Mouse (Mus musculus) C2C12 (cell line): ENCODE data around the gene Tyw1. TPM values are rescaled to one million over a fixed set of nuclear protein-coding genes. Genes with fewer than 3 reads are reported as not detected.

Source experiments
- H3K27me3 ChIP-seq: one replicate; pipeline ENCODE4 v1.6.1; 2011; ENCODE audit not compliant: control insufficient read depth, insufficient read depth, insufficient read length
- H3K36me3 ChIP-seq: one replicate; pipeline ENCODE4 v1.6.1; 2011; ENCODE audit not compliant: control insufficient read depth, insufficient read depth
- H3K4me3 ChIP-seq: one replicate; pipeline ENCODE4 v1.5.1; 2011; ENCODE audit warnings: mild to moderate bottlenecking, control low read depth; ENCODE audit not compliant: poor library complexity, insufficient read depth, severe bottlenecking
- H3K79me2 ChIP-seq: one replicate; pipeline ENCODE4 v1.6.1; 2011; ENCODE audit not compliant: control insufficient read depth, insufficient read depth
- H3K79me3 ChIP-seq: one replicate; pipeline ENCODE4 v1.6.1; 2011; ENCODE audit warnings: low read depth, control low read depth
- H3ac ChIP-seq: one replicate; pipeline ENCODE3; 2011; ENCODE audit warnings: low read depth; ENCODE audit not compliant: control insufficient read depth, insufficient read length
- CEBPB ChIP-seq: IDR thresholded peaks from one replicate; pipeline ENCODE4 v1.6.1; 2011; ENCODE audit warnings: low read depth, mild to moderate bottlenecking, control low read depth, moderate library complexity
- CTCF ChIP-seq: IDR thresholded peaks from one replicate; pipeline ENCODE4 v1.5.1; 2011; ENCODE audit not compliant: control insufficient read depth, insufficient read depth, insufficient read length
- FOSL1 ChIP-seq: IDR thresholded peaks from one replicate; pipeline ENCODE4 v1.8.0; 2011; ENCODE audit warnings: mild to moderate bottlenecking, low read length; ENCODE audit not compliant: poor library complexity, insufficient read depth, severe bottlenecking
- MAX ChIP-seq: IDR thresholded peaks from one replicate; pipeline ENCODE4 v1.6.1; 2011; ENCODE audit warnings: mild to moderate bottlenecking, control low read depth
- MYOD1 ChIP-seq: IDR thresholded peaks from one replicate; pipeline ENCODE4 v1.6.1; 2011; ENCODE audit warnings: low read depth; ENCODE audit not compliant: control insufficient read depth, insufficient read length
- MYOG ChIP-seq: IDR thresholded peaks from one replicate; pipeline ENCODE4 v1.6.1; 2011; ENCODE audit not compliant: control insufficient read depth, insufficient read length; ENCODE audit errors: extremely low read depth
- USF1 ChIP-seq: IDR thresholded peaks from one replicate; pipeline ENCODE4 v1.6.1; 2011; ENCODE audit warnings: low read depth, mild to moderate bottlenecking, control low read depth, moderate library complexity
- polyA plus RNA-seq: library from polyadenylated mRNA; unstranded; fragments of >200 nt; fragmentation: generic; extraction: Trizol; gene quantifications from one replicate; pipeline ENCODE4 v1.2.1, GENCODE M21; 2012; ENCODE audit warnings: missing spikeins

Gene Tyw1
- polyA plus RNA-seq, 1 experiment: 24.2 TPM

GRCm38 (mm10) chr5:130221316-130221715 lies 34.1 kb upstream of the Tyw1 start:
- Histone ChIP-seq H3ac (no peak overlapping the region), H3K27me3 (no peaks in the 10 kb centered on the region), H3K79me3 (peaks cover 36% of the 10 kb centered on the region), H3K4me3 (no peak overlapping the region), H3K36me3 (peaks cover 19% of the 10 kb centered on the region), H3K79me2 (peaks cover 43% of the 10 kb centered on the region)
- no peak for TF ChIP-seq CTCF
- no peak for TF ChIP-seq USF1
- TF ChIP-seq CEBPB: no peak
- no peak for TF ChIP-seq MYOD1
- no peak for TF ChIP-seq MYOG
- TF ChIP-seq FOSL1: no peak
- TF ChIP-seq MAX: no peak

GRCm38 (mm10) chr5:130221760-130222145 lies 33.7 kb upstream of the Tyw1 start:
- Histone ChIP-seq H3K79me3 (peaks cover 40% of the 10 kb centered on the region), H3K4me3 (peak overlapping the region; percentile 96)

GRCm38 (mm10) chr5:130222146-130223004 lies 33.0 kb upstream of the Tyw1 start:
- Histone ChIP-seq H3K27me3 (no peaks in the 10 kb centered on the region), H3K79me2 (peaks cover 53% of the 10 kb centered on the region), H3K4me3 (peak overlapping the region; percentile 96), H3K36me3 (peaks cover 19% of the 10 kb centered on the region), H3ac (peak overlapping the region; percentile 94), H3K79me3 (peaks cover 45% of the 10 kb centered on the region)
- TF ChIP-seq USF1 (peak; percentile 50), MYOG (no peak), MAX (peak; percentile 46), FOSL1 (no peak), MYOD1 (no peak), CEBPB (no peak)

More at GRCm38 (mm10) chr5:130221760-130222145, 33.7 kb upstream of the Tyw1 start:
- H3K27me3 ChIP-seq: no peaks in the 10 kb centered on the region
- H3K36me3 ChIP-seq: peaks cover 19% of the 10 kb centered on the region
- TF ChIP-seq USF1 (no peak), MAX (no peak), CTCF (no peak), FOSL1 (no peak), MYOG (no peak)
- peaks cover 47% of the 10 kb centered on the region for H3K79me2 ChIP-seq
- H3ac ChIP-seq: peak overlapping the region; percentile 94

- H3K4me3 ChIP-seq: no peak overlapping the region
- H3K79me3 ChIP-seq: peaks cover 66% of the 10 kb centered on the region
- H3K79me2 ChIP-seq: peaks cover 97% of the 10 kb centered on the region
- H3K27me3 ChIP-seq: no peaks in the 10 kb centered on the region
- H3K36me3 ChIP-seq: peaks cover 39% of the 10 kb centered on the region
- H3ac ChIP-seq: no peak overlapping the region
- TF ChIP-seq FOSL1: no peak
- no peak for TF ChIP-seq CEBPB
- TF ChIP-seq MAX: no peak
- TF ChIP-seq CTCF: no peak
- TF ChIP-seq MYOG: no peak
- no peak for TF ChIP-seq MYOD1
- TF ChIP-seq USF1: no peak
These were observed 28.6 kb upstream of the Tyw1 start for GRCm38 (mm10) chr5:130226790-130227189.

- Histone ChIP-seq H3K79me3 (peaks cover 60% of the 10 kb centered on the region), H3K27me3 (no peaks in the 10 kb centered on the region), H3ac (no peak overlapping the region), H3K36me3 (peaks cover 52% of the 10 kb centered on the region), H3K4me3 (no peak overlapping the region), H3K79me2 (peaks cover 93% of the 10 kb centered on the region)
- TF ChIP-seq CEBPB (no peak), MYOG (no peak), USF1 (no peak), FOSL1 (no peak), MAX (no peak), MYOD1 (no peak), CTCF (no peak)
These were observed 27.3 kb upstream of the Tyw1 start for GRCm38 (mm10) chr5:130228120-130228519.
